In the genomic region with DNA sequence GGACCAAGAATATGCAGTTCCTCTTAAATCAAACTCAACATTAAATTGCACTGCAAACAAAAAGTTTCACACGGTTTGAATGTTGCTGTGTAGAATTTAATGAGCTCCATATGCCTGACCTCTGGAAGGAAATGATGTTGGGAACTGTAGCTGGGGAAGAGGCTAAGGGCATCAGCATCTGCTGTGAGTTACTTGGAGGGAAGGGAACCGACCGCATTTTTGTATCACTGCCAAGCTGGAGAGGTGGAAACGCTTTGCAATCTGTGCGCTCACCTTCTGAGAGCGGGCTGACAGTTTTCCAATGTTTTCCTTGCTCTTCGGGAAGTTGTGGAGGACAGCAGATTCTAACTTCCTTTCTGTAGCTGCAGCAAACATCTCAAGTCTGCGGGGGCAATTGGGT, we compare ENCODE assay signal across 14 mouse cellular contexts. TPM values are rescaled to one million over a fixed set of nuclear protein-coding genes. Genes with fewer than 3 reads are reported as not detected.
DNase-seq lines count a peak whose midpoint lies in the region; ATAC-seq and TF ChIP-seq lines count a peak whose summit lies in the region.
"Had no signal": no experiment of that assay in that cellular context is flagged by ENCODE, and none has a peak within 500 bp of the region (broad histone marks: within the 10 kb centered on the region; RNA-seq: fewer than 3 reads in every experiment).

No protein-coding gene starts in this region.

- H3K9me3 ChIP-seq in hindbrain, postnatal 0 days (ENCODE audit: low read length), result no peaks in the 10 kb centered on the region
- no peaks in the 10 kb centered on the region for H3K9me3 ChIP-seq in hindbrain, embryonic 12.5 days (replicated peaks)
- no peaks in the 10 kb centered on the region for H3K9me3 ChIP-seq in midbrain, embryonic 15.5 days
- H3K9me3 ChIP-seq: forebrain, embryonic 12.5 days; lung, embryonic 15.5 days; neural tube, embryonic 12.5 days had no signal

- H3K27ac ChIP-seq in hindbrain, postnatal 0 days, result no peak overlapping the region
- no peak overlapping the region for H3K27ac ChIP-seq in hindbrain, embryonic 12.5 days
- no peak overlapping the region for H3K27ac ChIP-seq in midbrain, embryonic 15.5 days
- H3K27ac ChIP-seq: forebrain, embryonic 12.5 days; lung, embryonic 15.5 days; neural tube, embryonic 12.5 days had no signal

- H3K36me3 ChIP-seq in hindbrain, postnatal 0 days (ENCODE audit: insufficient read depth, low read length), result no peaks in the 10 kb centered on the region
- no peaks in the 10 kb centered on the region for H3K36me3 ChIP-seq in hindbrain, embryonic 12.5 days
- H3K36me3 ChIP-seq in midbrain, embryonic 15.5 days (replicated peaks), result no peaks in the 10 kb centered on the region
- H3K36me3 ChIP-seq: forebrain, embryonic 12.5 days; lung, embryonic 15.5 days; neural tube, embryonic 12.5 days had no signal

- no peak for TF ChIP-seq CTCF in hindbrain, postnatal 0 days (IDR thresholded peaks at IDR 0.05; ENCODE audit: low read depth)

- peak; percentile 38 for DNase-seq in hindbrain, postnatal 0 days (ENCODE audit: low spot score)
- DNase-seq in NIH3T3 (ENCODE audit: low read depth), result peak; percentile 86
- peak; percentile 70 for DNase-seq in brain, adult 2 months (ENCODE audit: low read depth, low spot score)
- peak; percentile 62 for DNase-seq in fibroblast of lung, adult 2 months (ENCODE audit: low read depth)
- no peak for DNase-seq in right cerebral cortex, adult 18-20 months
- DNase-seq in thymus, postnatal 4 days, result no peak

- no peak overlapping the region for H3K4me2 ChIP-seq in hindbrain, postnatal 0 days (ENCODE audit: low read depth, low read length)
- H3K4me2 ChIP-seq in hindbrain, embryonic 12.5 days (replicated peaks), result no peak overlapping the region
- no peak overlapping the region for H3K4me2 ChIP-seq in midbrain, embryonic 15.5 days
- H3K4me2 ChIP-seq: forebrain, embryonic 12.5 days; lung, embryonic 15.5 days; midbrain, embryonic 11.5 days; neural tube, embryonic 12.5 days had no signal

- H3K27me3 ChIP-seq in hindbrain, postnatal 0 days (ENCODE audit: insufficient read depth, low read length), result no peaks in the 10 kb centered on the region
- no peaks in the 10 kb centered on the region for H3K27me3 ChIP-seq in hindbrain, embryonic 12.5 days
- no peaks in the 10 kb centered on the region for H3K27me3 ChIP-seq in midbrain, embryonic 15.5 days (replicated peaks)
- H3K27me3 ChIP-seq: forebrain, embryonic 12.5 days; lung, embryonic 15.5 days; neural tube, embryonic 12.5 days had no signal

- peaks cover 13% of the 10 kb centered on the region; the same call in 1 of the 2 replicates for H3K4me1 ChIP-seq in hindbrain, postnatal 0 days (ENCODE audit: insufficient read depth, low read length)
- peaks cover 29% of the 10 kb centered on the region for H3K4me1 ChIP-seq in hindbrain, embryonic 12.5 days
- peaks cover 51% of the 10 kb centered on the region for H3K4me1 ChIP-seq in midbrain, embryonic 15.5 days

- no peak overlapping the region for H3K9ac ChIP-seq in hindbrain, postnatal 0 days (replicated peaks; ENCODE audit: low read length)
- H3K9ac ChIP-seq in hindbrain, embryonic 12.5 days, result no peak overlapping the region
- no peak overlapping the region for H3K9ac ChIP-seq in midbrain, embryonic 15.5 days
- H3K9ac ChIP-seq: forebrain, embryonic 12.5 days; lung, embryonic 15.5 days; neural tube, embryonic 12.5 days had no signal

- 46% methylated on average over 8 of the region's 8 CpGs for WGBS in hindbrain, postnatal 0 days
- WGBS in hindbrain, embryonic 12.5 days, result 60% methylated on average over 8 of the region's 8 CpGs
- WGBS in midbrain, embryonic 15.5 days, result 81% methylated on average over 8 of the region's 8 CpGs

- ATAC-seq in hindbrain, postnatal 0 days, result no peak
- ATAC-seq in hindbrain, embryonic 12.5 days (ENCODE audit: low FRiP score), result no peak
- no peak for ATAC-seq in midbrain, embryonic 15.5 days (replicated peaks)

- H3K4me3 ChIP-seq in hindbrain, postnatal 0 days (ENCODE audit: low read length), result no peak overlapping the region
- no peak overlapping the region for H3K4me3 ChIP-seq in hindbrain, embryonic 12.5 days
- no peak overlapping the region for H3K4me3 ChIP-seq in midbrain, embryonic 15.5 days
- H3K4me3 ChIP-seq: forebrain, embryonic 12.5 days; lung, embryonic 15.5 days; neural tube, embryonic 12.5 days had no signal

RNA-seq across cellular contexts. Expression of gene 4933402D24Rik, which starts 1.0 kb away (rescaled TPM):
- total RNA-seq in hindbrain, postnatal 0 days (2014; rRNA removed), result not detected in 2 replicates
- 0.23 and 0.50 TPM in 2 replicates for polyA plus RNA-seq in hindbrain, postnatal 0 days (2015; fragmentation: Nextera tagmentation; extraction: Ambion mirVana)
- 0.23 and 0.26 TPM in 2 replicates for polyA plus RNA-seq in hindbrain, embryonic 12.5 days (2016; fragmentation: Nextera tagmentation; extraction: Ambion mirVana)
- polyA plus RNA-seq in midbrain, embryonic 15.5 days (2015; fragmentation: Nextera tagmentation; extraction: Ambion mirVana), result 0.22 and 0.49 TPM in 2 replicates
- total RNA-seq: gastrocnemius, postnatal 4 days; heart, postnatal 14 days had no signal
- polyA plus RNA-seq: lung, embryonic 15.5 days had no signal

RNA-seq across cellular contexts. Expression of gene Fastkd2, which starts 37.7 kb away (rescaled TPM):
- 16.0 and 51.4 TPM in 2 replicates for total RNA-seq in hindbrain, postnatal 0 days (2014; rRNA removed)
- polyA plus RNA-seq in hindbrain, postnatal 0 days (2015; fragmentation: Nextera tagmentation; extraction: Ambion mirVana), result 25.9 and 31.9 TPM in 2 replicates
- 46.2 and 52.2 TPM in 2 replicates for polyA plus RNA-seq in hindbrain, embryonic 12.5 days (2016; fragmentation: Nextera tagmentation; extraction: Ambion mirVana)
- polyA plus RNA-seq in midbrain, embryonic 15.5 days (2015; fragmentation: Nextera tagmentation; extraction: Ambion mirVana), result 28.2 and 35.3 TPM in 2 replicates

RNA-seq across cellular contexts. Expression of gene Mdh1b, which starts 38.0 kb away (rescaled TPM):
- 0.58 and 1.5 TPM in 2 replicates for total RNA-seq in hindbrain, postnatal 0 days (2014; rRNA removed)
- polyA plus RNA-seq in hindbrain, postnatal 0 days (2015; fragmentation: Nextera tagmentation; extraction: Ambion mirVana), result 0.43 and 0.68 TPM in 2 replicates
- polyA plus RNA-seq in hindbrain, embryonic 12.5 days (2016; fragmentation: Nextera tagmentation; extraction: Ambion mirVana), result 0.52 and 0.74 TPM in 2 replicates
- 0.26 and 0.41 TPM in 2 replicates for polyA plus RNA-seq in midbrain, embryonic 15.5 days (2015; fragmentation: Nextera tagmentation; extraction: Ambion mirVana)
- total RNA-seq: gastrocnemius, postnatal 4 days; heart, postnatal 14 days had no signal

Comparison
In these comparisons a context has a peak if more than half of its experiments do, and no peak if none do; other contexts are left out.
1. DNase-seq: peak in hindbrain, postnatal 0 days (single experiment), NIH3T3 (single experiment), brain, adult 2 months (single experiment) and fibroblast of lung, adult 2 months (single experiment); none in right cerebral cortex, adult 18-20 months (single experiment) and thymus, postnatal 4 days (single experiment).